Mouse (Mus musculus): ENCODE results near the gene Dmxl2. TPM values are rescaled to one million over a fixed set of nuclear protein-coding genes. Genes with fewer than 3 reads are reported as not detected.

The Dmxl2 gene
- total RNA-seq, 2 experiments from 2014 or later: 197 to 206 TPM

GRCm38 (mm10) chr9:54502873-54503272 is 1.4 kb upstream of the Dmxl2 start:
- intact Hi-C loops (cut with DNase I): no loop called here
- no peak for DNase-seq (ENCODE audit: low spot score in 2 of 2)

- no peak for DNase-seq (ENCODE audit: low spot score in 2 of 2)
- intact Hi-C loops (cut with DNase I): no loop called here
Observed at GRCm38 (mm10) chr9:54502111-54502495, 677 bp upstream of the Dmxl2 start.

- intact Hi-C loops (cut with DNase I): loop anchor here (2.0 kb wide), 1 partner anchor 86 kb away; the partner anchor contains the start of gene Idh3a
- peak in 1 of 2 experiments; percentile 24 for DNase-seq (ENCODE audit: low spot score in 2 of 2)
Observed at GRCm38 (mm10) chr9:54500832-54501452, 484 bp downstream of the Dmxl2 start.

GRCm38 (mm10) chr9:54499791-54500190 is 1.6 kb downstream of the Dmxl2 start:
- intact Hi-C loops (cut with DNase I): loop anchor here (2.0 kb wide), 1 partner anchor 87 kb away; the partner anchor contains the start of gene Idh3a
- peak in 1 of 2 experiments; percentile 46 for DNase-seq (ENCODE audit: low spot score in 2 of 2)

GRCm38 (mm10) chr9:54499291-54499690 is 2.1 kb downstream of the Dmxl2 start:
- no peak for DNase-seq (ENCODE audit: low spot score in 2 of 2)
- intact Hi-C loops (cut with DNase I): no loop called here

GRCm38 (mm10) chr9:54490431-54490830 is 11.0 kb downstream of the Dmxl2 start:
- intact Hi-C loops (cut with DNase I): no loop called here
- DNase-seq (ENCODE audit: low spot score in 2 of 2): no peak

- DNase-seq (ENCODE audit: low spot score in 2 of 2): no peak
- intact Hi-C loops (cut with DNase I): no loop called here
Observed at GRCm38 (mm10) chr9:54489599-54489998, 11.8 kb downstream of the Dmxl2 start.

GRCm38 (mm10) chr9:54484927-54485326 is 16.5 kb downstream of the Dmxl2 start:
- no peak for DNase-seq (ENCODE audit: low spot score in 2 of 2)
- intact Hi-C loops (cut with DNase I): no loop called here

- intact Hi-C loops (cut with DNase I): no loop called here
- no peak for DNase-seq (ENCODE audit: low spot score in 2 of 2)
Observed at GRCm38 (mm10) chr9:54483215-54483614, 18.2 kb downstream of the Dmxl2 start.

GRCm38 (mm10) chr9:54482763-54483162 is 18.7 kb downstream of the Dmxl2 start:
- intact Hi-C loops (cut with DNase I): no loop called here

GRCm38 (mm10) chr9:54479054-54479453 is 22.4 kb downstream of the Dmxl2 start:
- intact Hi-C loops (cut with DNase I): no loop called here
- no peak for DNase-seq (ENCODE audit: low spot score in 2 of 2)

More at GRCm38 (mm10) chr9:54482763-54483162, 18.7 kb downstream of the Dmxl2 start:
- no peak for DNase-seq (ENCODE audit: low spot score in 2 of 2)

- no peak for DNase-seq (ENCODE audit: low spot score in 2 of 2)
- intact Hi-C loops (cut with DNase I): no loop called here
Observed at GRCm38 (mm10) chr9:54478117-54478516, 23.3 kb downstream of the Dmxl2 start.

- no peak for DNase-seq (ENCODE audit: low spot score in 2 of 2)
- intact Hi-C loops (cut with DNase I): no loop called here
Observed at GRCm38 (mm10) chr9:54474546-54474945, 26.9 kb downstream of the Dmxl2 start.

- intact Hi-C loops (cut with DNase I): no loop called here
- peak in 1 of 2 experiments; percentile 34 for DNase-seq (ENCODE audit: low spot score in 2 of 2)
Observed at GRCm38 (mm10) chr9:54474031-54474430, 27.4 kb downstream of the Dmxl2 start.

- DNase-seq (ENCODE audit: low spot score in 2 of 2): no peak
- intact Hi-C loops (cut with DNase I): no loop called here
Observed at GRCm38 (mm10) chr9:54472784-54473183, 28.6 kb downstream of the Dmxl2 start.

- intact Hi-C loops (cut with DNase I): no loop called here
- DNase-seq (ENCODE audit: low spot score in 2 of 2): no peak
Observed at GRCm38 (mm10) chr9:54469339-54469738, 32.1 kb downstream of the Dmxl2 start.

- no peak for DNase-seq (ENCODE audit: low spot score in 2 of 2)
- intact Hi-C loops (cut with DNase I): no loop called here
Observed at GRCm38 (mm10) chr9:54467433-54467933, 33.9 kb downstream of the Dmxl2 start.

GRCm38 (mm10) chr9:54463483-54464054 is 37.9 kb downstream of the Dmxl2 start:
- intact Hi-C loops (cut with DNase I): no loop called here
- peak in 1 of 2 experiments; percentile 16 for DNase-seq (ENCODE audit: low spot score in 2 of 2)

- DNase-seq (ENCODE audit: low spot score in 2 of 2): no peak
- intact Hi-C loops (cut with DNase I): loop anchor here (5.0 to 10.0 kb wide), 2 partner anchors 108 to 166 kb away; no protein-coding TSS in a partner anchor
Observed at GRCm38 (mm10) chr9:54439015-54439414, 62.4 kb downstream of the Dmxl2 start.

GRCm38 (mm10) chr9:54438246-54438645 is 63.2 kb downstream of the Dmxl2 start:
- intact Hi-C loops (cut with DNase I): loop anchor here (5.0 to 10.0 kb wide), 2 partner anchors 109 to 167 kb away; no protein-coding TSS in a partner anchor
- DNase-seq (ENCODE audit: low spot score in 2 of 2): peak; percentile 24 to 26

- intact Hi-C loops (cut with DNase I): no loop called here
- DNase-seq (ENCODE audit: low spot score in 2 of 2): no peak
Observed at GRCm38 (mm10) chr9:54416238-54416637, 85.2 kb downstream of the Dmxl2 start.
